Mouse (Mus musculus) forebrain, embryonic 11.5 days (tissue): ENCODE measurements around the gene Sorcs1. TPM values are rescaled to one million over a fixed set of nuclear protein-coding genes. Genes with fewer than 3 reads are reported as not detected.

ENCODE experiments used
- ATAC-seq: fragments of 200-750 bp; cut with Nextera tagmentation; replicated peaks from 2 replicates; pipeline ENCODE4 v1.8.0; 2017; ENCODE audit warnings: moderate TSS enrichment; ENCODE audit not compliant: low FRiP score
- DNase-seq: peaks from one replicate; pipeline ENCODE4 v3.0.0-alpha.2; 2017; ENCODE audit warnings: low spot score
- H3K27ac ChIP-seq: fragments of 300-500 bp; sonication (generic); 2 replicates; pipeline ENCODE4 v1.5.1; 2014; ENCODE audit warnings: low read depth, low read length
- H3K27me3 ChIP-seq: fragments of 300-500 bp; sonication (generic); 2 replicates; pipeline ENCODE4 v1.6.1; 2014; ENCODE audit warnings: mild to moderate bottlenecking, low read length, mixed read lengths; ENCODE audit not compliant: control insufficient read depth, insufficient read depth
- H3K36me3 ChIP-seq: fragments of 300-500 bp; sonication (generic); 2 replicates; pipeline ENCODE4 v1.6.1; 2014; ENCODE audit warnings: mild to moderate bottlenecking, low read length, moderate library complexity, mixed read lengths; ENCODE audit not compliant: control insufficient read depth, insufficient read depth
- H3K4me1 ChIP-seq: fragments of 300-500 bp; sonication (generic); replicated peaks from 2 replicates; pipeline ENCODE4 v1.6.1; 2014; ENCODE audit warnings: low read length, mixed read lengths; ENCODE audit not compliant: control insufficient read depth, insufficient read depth
- H3K4me2 ChIP-seq: fragments of 300-500 bp; sonication (generic); 2 replicates; pipeline ENCODE4 v1.6.1; 2014; ENCODE audit warnings: low read depth, mild to moderate bottlenecking, low read length, moderate library complexity, mixed read lengths; ENCODE audit not compliant: severe bottlenecking
- H3K4me3 ChIP-seq: fragments of 300-500 bp; sonication (generic); 2 replicates; pipeline ENCODE4 v1.5.1; 2014; ENCODE audit warnings: low read depth, low read length
- H3K9ac ChIP-seq: fragments of 300-500 bp; sonication (generic); 2 replicates; pipeline ENCODE4 v1.6.1; 2014; ENCODE audit warnings: low read length
- H3K9me3 ChIP-seq: fragments of 300-500 bp; sonication (generic); 2 replicates; pipeline ENCODE4 v1.6.1; 2016; ENCODE audit warnings: low read length, mixed read lengths; ENCODE audit not compliant: control insufficient read depth
- WGBS: fragments of 180-500 bp; shearing (Covaris S2); extraction: QIAGEN DNeasy Blood & Tissue Kit; methylation state at CpG from one replicate; pipeline ENCODE4 v1.1.7; 2014; 5-methylcytosine and 5-hydroxymethylcytosine counted together
- polyA plus RNA-seq: library from polyadenylated mRNA; unstranded; fragments of >200 nt; fragmentation: Nextera tagmentation; extraction: Ambion mirVana; gene quantifications from 2 replicates; pipeline ENCODE4 v1.2.1, GENCODE M21; 2014

The Sorcs1 gene
- polyA plus RNA-seq, 1 experiment from 2014 or later = 5.1 TPM

DNA sequence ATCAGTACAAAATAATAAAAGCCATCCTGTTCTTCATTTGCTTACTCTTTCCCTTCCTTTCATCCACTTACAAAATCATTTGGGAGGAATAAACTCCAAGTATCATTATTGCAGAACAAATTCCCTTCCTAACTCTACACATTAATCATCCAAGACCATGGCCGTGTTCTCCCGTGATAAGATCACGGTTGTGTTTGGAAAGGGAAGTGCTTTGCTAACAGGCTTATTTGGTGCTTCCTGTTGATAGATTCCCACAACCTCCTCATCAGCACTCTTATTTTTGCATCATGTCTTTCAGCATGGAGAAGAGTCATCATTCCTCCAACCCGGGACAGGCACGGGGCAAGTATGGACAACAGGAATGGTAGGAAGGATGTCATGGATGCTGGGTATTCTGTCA is 25.7 kb downstream of the Sorcs1 start:
- H3K4me2 ChIP-seq = no peak overlapping the region
- no peak overlapping the region for H3K27ac ChIP-seq
- H3K27me3 ChIP-seq = no peaks in the 10 kb centered on the region
- ATAC-seq = no peak
- DNase-seq = no peak
- H3K4me1 ChIP-seq = no peaks in the 10 kb centered on the region
- H3K9me3 ChIP-seq = no peaks in the 10 kb centered on the region
- no peak overlapping the region for H3K9ac ChIP-seq
- H3K4me3 ChIP-seq = no peak overlapping the region
- WGBS = 94% methylated on average over 5 of the region's 5 CpGs
- no peaks in the 10 kb centered on the region for H3K36me3 ChIP-seq

DNA sequence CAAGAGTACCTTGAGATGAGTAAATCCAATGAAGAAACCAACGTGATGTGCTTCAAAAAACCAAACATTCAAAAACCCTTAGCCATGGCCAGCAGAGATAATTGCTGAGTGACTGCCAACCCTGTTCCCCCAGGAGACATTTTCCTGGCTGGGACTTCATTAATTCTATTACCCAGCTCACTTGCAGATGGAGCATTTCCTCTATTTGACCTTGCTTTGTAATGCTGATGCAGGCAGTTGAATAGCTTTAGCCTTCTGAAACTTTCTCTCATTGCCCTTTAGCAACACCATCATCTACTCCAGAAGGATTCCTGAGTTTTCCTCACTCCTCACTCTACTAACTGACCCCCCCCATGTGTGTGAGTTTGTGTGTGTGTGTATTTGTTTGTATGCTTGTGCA is 34.6 kb downstream of the Sorcs1 start:
- DNase-seq = no peak
- Histone ChIP-seq H3K36me3 (no peaks in the 10 kb centered on the region), H3K27me3 (no peaks in the 10 kb centered on the region), H3K4me2 (no peak overlapping the region), H3K4me3 (no peak overlapping the region), H3K4me1 (0 out of 2 replicates have a peak, but pooled peaks cover 2% of the 10 kb centered on the region), H3K27ac (no peak overlapping the region), H3K9me3 (no peaks in the 10 kb centered on the region), H3K9ac (no peak overlapping the region)
- WGBS = 71% methylated on average over 1 of the region's 1 CpGs
- no peak for ATAC-seq

DNA sequence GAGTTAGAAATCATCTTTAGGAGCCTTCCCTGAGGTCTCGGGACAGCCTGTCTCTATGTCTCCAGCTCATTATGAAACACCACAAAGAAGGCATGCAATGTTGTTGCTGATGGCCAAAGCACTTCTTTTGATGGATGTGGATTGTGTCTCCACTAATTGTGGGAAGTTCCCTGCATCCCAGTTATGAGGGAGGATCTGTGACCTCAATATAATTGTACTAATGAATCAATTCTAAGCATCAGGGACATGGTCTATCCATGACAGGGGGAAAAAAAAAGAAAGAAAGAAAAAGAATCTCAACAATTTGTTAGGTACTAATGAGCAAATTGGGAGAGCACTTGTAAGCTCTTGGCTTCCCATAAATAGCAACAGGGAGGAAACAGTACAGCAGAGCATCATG is 36.3 kb downstream of the Sorcs1 start:
- Histone ChIP-seq H3K4me3 (no peak overlapping the region), H3K36me3 (no peaks in the 10 kb centered on the region), H3K27ac (no peak overlapping the region), H3K9ac (no peak overlapping the region), H3K27me3 (no peaks in the 10 kb centered on the region), H3K9me3 (no peaks in the 10 kb centered on the region), H3K4me1 (0 out of 2 replicates have a peak, but pooled peaks cover 2% of the 10 kb centered on the region), H3K4me2 (no peak overlapping the region)
- DNase-seq (no peak), ATAC-seq (no peak)
- 28% methylated on average over 1 of the region's 1 CpGs for WGBS

DNA sequence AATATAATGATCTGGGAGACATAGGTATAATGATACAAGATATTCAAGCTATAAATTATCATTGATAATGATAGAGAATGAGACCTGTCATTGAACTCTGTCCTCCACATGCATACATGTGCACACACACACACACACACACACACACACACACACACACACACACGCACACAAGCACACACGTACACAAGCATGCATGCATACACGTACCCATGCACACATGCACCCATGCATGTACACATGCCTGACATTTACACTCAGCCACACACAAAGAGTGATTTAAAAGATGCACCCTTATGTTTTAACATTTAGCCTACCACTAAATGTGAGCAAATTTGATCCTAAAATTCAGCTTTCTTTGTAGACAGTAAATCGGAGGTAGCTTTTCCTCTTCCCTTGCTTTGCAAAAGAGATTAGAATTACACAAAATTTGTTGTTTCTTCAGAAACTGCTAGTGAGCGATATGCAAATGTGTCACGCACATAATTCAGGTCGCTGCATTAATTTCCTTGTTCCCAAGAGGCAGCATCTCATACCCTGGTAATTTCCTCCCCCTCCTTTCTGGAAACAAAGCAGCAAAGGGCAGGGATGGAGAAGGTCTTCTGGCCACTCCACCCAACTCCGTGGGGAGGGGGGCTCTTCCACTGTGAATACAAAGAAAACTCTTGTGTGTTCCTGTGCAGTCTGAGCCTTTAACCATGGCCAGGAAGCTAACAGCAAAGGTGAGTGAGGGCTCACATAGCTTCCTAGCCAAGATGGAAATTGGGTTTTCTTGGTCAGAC is 38.0 kb downstream of the Sorcs1 start:
- no peaks in the 10 kb centered on the region for H3K36me3 ChIP-seq
- no peak overlapping the region for H3K4me3 ChIP-seq
- WGBS = 73% methylated on average over 8 of the region's 8 CpGs
- H3K27me3 ChIP-seq = no peaks in the 10 kb centered on the region
- ATAC-seq = 0 out of 2 replicates have a peak, but pooled peaks have one; percentile 44
- 0 out of 2 replicates have a peak, but pooled peaks cover 2% of the 10 kb centered on the region for H3K4me1 ChIP-seq
- DNase-seq = no peak
- H3K4me2 ChIP-seq = no peak overlapping the region
- no peak overlapping the region for H3K9ac ChIP-seq
- no peak overlapping the region for H3K27ac ChIP-seq
- no peaks in the 10 kb centered on the region for H3K9me3 ChIP-seq

DNA sequence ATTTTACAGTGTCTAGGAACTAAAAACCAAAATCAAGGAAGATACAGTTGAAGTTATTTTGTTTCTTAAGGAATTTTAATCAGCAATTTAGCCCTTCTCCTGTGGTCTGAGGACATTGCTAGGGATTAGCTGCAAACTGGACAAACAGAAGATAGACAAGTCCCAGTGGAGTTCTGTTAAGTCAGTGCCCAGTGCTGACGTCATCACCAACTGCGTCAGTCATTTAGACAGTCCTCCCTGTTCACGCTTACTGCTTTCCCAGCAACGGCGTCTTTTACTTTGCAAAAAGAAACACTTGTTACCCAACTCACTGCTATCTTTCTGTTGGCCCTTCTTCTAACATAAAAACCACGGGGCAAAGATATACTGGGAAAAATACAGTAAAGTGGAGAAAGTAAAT is 40.3 kb downstream of the Sorcs1 start:
- Histone ChIP-seq H3K4me1 (0 out of 2 replicates have a peak, but pooled peaks cover 2% of the 10 kb centered on the region), H3K9ac (no peak overlapping the region), H3K27ac (no peak overlapping the region), H3K27me3 (no peaks in the 10 kb centered on the region), H3K4me2 (no peak overlapping the region), H3K4me3 (no peak overlapping the region), H3K9me3 (no peaks in the 10 kb centered on the region), H3K36me3 (no peaks in the 10 kb centered on the region)
- ATAC-seq (no peak), DNase-seq (no peak)
- 85% methylated on average over 6 of the region's 6 CpGs for WGBS

DNA sequence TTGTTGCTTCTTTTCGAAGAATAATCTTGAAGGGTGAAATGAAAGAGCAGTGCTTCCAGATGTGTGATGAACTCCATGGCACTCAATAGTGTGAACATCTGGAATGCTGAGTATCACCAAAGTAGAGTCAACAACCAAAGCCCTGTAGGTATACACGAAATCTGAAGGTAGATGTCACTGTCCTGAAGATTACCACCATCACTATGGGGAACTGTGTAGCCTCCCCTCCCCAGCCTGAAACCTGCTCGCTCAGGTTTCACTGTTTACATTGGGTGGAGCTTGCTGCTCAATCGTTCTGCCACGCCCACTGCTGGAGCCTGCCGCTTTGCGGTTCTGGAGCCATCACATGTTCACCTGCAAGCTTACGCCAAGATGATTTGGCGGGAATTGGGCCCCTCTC is 64.4 kb downstream of the Sorcs1 start:
- H3K27ac ChIP-seq = no peak overlapping the region
- H3K36me3 ChIP-seq = no peaks in the 10 kb centered on the region
- no peaks in the 10 kb centered on the region for H3K27me3 ChIP-seq
- no peak overlapping the region for H3K4me3 ChIP-seq
- 36% methylated on average over 9 of the region's 9 CpGs for WGBS
- ATAC-seq = no peak
- no peaks in the 10 kb centered on the region; the same call in 1 of the 2 replicates for H3K4me1 ChIP-seq
- H3K4me2 ChIP-seq = no peak overlapping the region
- DNase-seq = no peak
- no peaks in the 10 kb centered on the region for H3K9me3 ChIP-seq
- no peak overlapping the region for H3K9ac ChIP-seq

DNA sequence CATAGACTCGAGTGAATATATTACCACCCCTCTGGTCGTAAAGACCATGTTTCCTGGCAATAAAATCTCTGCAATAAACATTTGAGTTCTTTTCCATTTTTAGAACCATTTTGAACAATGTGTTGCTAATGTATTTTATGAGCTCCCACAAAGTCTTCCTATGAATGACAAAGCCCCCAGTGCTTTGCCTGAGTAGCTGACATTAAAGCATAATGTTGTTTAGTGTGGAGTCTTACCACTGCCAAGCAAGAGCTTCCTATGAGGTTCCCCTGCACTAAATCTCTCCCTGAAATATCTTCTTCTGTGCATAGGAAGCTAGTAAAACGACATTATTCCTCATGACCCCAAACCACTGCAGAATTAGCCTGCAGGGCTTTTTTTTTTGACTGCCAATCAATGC is 66.8 kb downstream of the Sorcs1 start:
- ATAC-seq = no peak
- H3K4me1 ChIP-seq = no peaks in the 10 kb centered on the region; the same call in 1 of the 2 replicates
- no peaks in the 10 kb centered on the region for H3K9me3 ChIP-seq
- H3K4me3 ChIP-seq = no peak overlapping the region
- H3K27me3 ChIP-seq = no peaks in the 10 kb centered on the region
- DNase-seq = no peak
- WGBS = 68% methylated on average over 3 of the region's 3 CpGs
- H3K9ac ChIP-seq = no peak overlapping the region
- no peaks in the 10 kb centered on the region for H3K36me3 ChIP-seq
- H3K4me2 ChIP-seq = no peak overlapping the region
- no peak overlapping the region for H3K27ac ChIP-seq

DNA sequence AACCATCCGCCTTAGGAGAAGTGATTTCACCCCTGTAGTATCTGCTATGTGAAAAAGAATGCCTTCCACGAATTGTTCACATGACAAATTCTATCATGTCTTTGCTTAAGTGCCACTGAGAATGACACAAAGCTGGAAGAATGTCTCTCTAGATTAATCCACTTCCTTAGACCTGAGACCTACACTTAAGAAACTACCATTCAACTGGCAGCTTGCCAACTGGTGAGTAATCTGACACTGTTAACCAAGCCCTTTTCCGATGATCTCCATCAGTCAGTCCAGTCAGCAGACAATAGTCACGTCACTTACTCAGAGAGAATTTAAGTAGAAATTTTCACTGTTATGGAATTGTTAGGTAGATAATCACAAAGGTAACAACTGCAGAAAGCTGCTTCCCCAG is 74.6 kb downstream of the Sorcs1 start:
- WGBS = 77% methylated on average over 4 of the region's 4 CpGs

DNA sequence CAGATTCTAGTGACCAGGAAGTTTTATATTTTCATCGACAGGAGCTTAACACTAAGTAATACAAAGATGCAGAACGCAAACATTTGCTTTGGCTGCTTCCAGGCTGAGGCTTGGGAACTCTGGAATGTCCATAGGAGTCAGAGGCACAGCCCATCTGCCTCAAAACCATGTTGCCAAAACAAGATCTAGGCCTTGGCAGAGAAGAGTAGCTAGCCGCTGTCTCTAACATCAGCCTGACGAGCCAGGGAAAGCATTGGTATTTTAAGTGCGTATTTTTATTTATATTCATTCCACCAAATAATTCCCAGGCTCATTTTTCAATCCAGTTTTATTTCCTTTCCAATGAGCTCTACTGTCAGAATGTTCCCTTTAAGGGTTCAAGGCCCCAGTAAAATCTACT is 75.1 kb downstream of the Sorcs1 start:
- no peak overlapping the region for H3K4me3 ChIP-seq
- ATAC-seq = no peak
- H3K4me2 ChIP-seq = no peak overlapping the region
- H3K27ac ChIP-seq = no peak overlapping the region
- H3K9ac ChIP-seq = no peak overlapping the region
- no peak for DNase-seq
- H3K9me3 ChIP-seq = no peaks in the 10 kb centered on the region
- H3K27me3 ChIP-seq = no peaks in the 10 kb centered on the region
- WGBS = 92% methylated on average over 5 of the region's 5 CpGs
- H3K4me1 ChIP-seq = no peaks in the 10 kb centered on the region
- H3K36me3 ChIP-seq = no peaks in the 10 kb centered on the region

More for the DNA sequence above, 74.6 kb downstream of the Sorcs1 start:
- H3K9me3 ChIP-seq = no peaks in the 10 kb centered on the region
- no peak for ATAC-seq
- H3K4me1 ChIP-seq = no peaks in the 10 kb centered on the region
- no peak overlapping the region for H3K4me2 ChIP-seq
- no peak overlapping the region for H3K9ac ChIP-seq
- H3K4me3 ChIP-seq = no peak overlapping the region
- no peak for DNase-seq
- no peaks in the 10 kb centered on the region for H3K36me3 ChIP-seq
- H3K27ac ChIP-seq = no peak overlapping the region
- H3K27me3 ChIP-seq = no peaks in the 10 kb centered on the region
